Mouse (Mus musculus) left cerebral cortex, adult 9 months (tissue): ENCODE measurements around the gene Actn3.

Experiments used
- DNase-seq, 2 experiments: peaks; one replicate each; pipeline ENCODE4 v3.0.0; 2022; ENCODE audit warnings: low spot score in 2 of 2

Actn3 gene

DNA sequence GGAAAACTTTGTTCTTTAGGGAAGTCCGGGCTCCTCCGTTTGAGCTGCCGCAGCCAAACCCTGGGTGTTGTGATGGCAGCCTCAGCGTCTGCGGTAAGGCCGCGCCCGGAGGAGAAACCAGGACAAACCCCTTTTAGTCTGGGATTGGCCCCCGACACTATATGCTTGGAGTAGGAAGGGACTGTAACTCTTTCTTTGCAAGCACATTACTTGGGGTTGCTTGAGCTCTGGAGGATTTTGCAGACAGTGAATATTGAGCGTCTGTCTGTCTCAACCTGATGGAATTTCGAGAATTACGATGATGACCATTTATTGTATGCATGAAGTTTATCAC, 65.8 kb downstream of the Actn3 start:
- DNase-seq = no peak
